Mouse (Mus musculus) heart, adult 2 months (tissue): Measurements from ENCODE around the gene Srpx2. TPM values are rescaled to one million over a fixed set of nuclear protein-coding genes. Genes with fewer than 3 reads are reported as not detected.
A peak's percentile ranks its signal among the peaks of the same experiment; 100 is the strongest.

Source experiments
- DNase-seq, 2 experiments: peaks; one replicate each; pipeline ENCODE4 v3.0.0; 2021
- H3K27ac ChIP-seq: fragments of 200-600 bp; 2 replicates; pipeline ENCODE4 v1.8.1; 2022
- H3K27me3 ChIP-seq: fragments of 200-500 bp; 2 replicates; pipeline ENCODE4 v1.6.1; 2012; ENCODE audit warnings: mild to moderate bottlenecking, low read length, inconsistent platforms, mixed read lengths; ENCODE audit not compliant: control insufficient read depth, insufficient read depth
- H3K36me3 ChIP-seq: fragments of 200-500 bp; 2 replicates; pipeline ENCODE4 v1.6.1; 2012; ENCODE audit warnings: low read length, inconsistent platforms; ENCODE audit not compliant: control insufficient read depth, insufficient read depth
- H3K4me1 ChIP-seq: fragments of 200-500 bp; 2 replicates; pipeline ENCODE4 v1.6.1; 2011; ENCODE audit warnings: low read length; ENCODE audit not compliant: control insufficient read depth, insufficient read depth
- H3K4me3 ChIP-seq: fragments of 200-600 bp; 2 replicates; pipeline ENCODE4 v1.8.1; 2022
- H3K79me2 ChIP-seq: fragments of 200-500 bp; replicated peaks from 2 replicates; pipeline ENCODE4 v1.6.1; 2012; ENCODE audit warnings: mild to moderate bottlenecking, inconsistent platforms, low read length, moderate library complexity, mixed read lengths; ENCODE audit not compliant: control insufficient read depth, insufficient read depth
- H3K9ac ChIP-seq: fragments of 200-500 bp; 2 replicates; pipeline ENCODE4 v1.6.1; 2012; ENCODE audit warnings: low read depth, mild to moderate bottlenecking, control low read depth, inconsistent platforms, low read length, mixed read lengths
- CTCF ChIP-seq: fragments of 200-600 bp; IDR thresholded peaks from 2 replicates; pipeline ENCODE4 v1.8.1; 2022; ENCODE audit warnings: antibody characterized with exemption, mild to moderate bottlenecking, moderate library complexity
- EP300 ChIP-seq: fragments of 200-500 bp; IDR thresholded peaks from 2 replicates; pipeline ENCODE4 v1.6.1; 2011; ENCODE audit warnings: low read depth, low read length, control low read depth; ENCODE audit not compliant: insufficient read depth
- POLR2A ChIP-seq: fragments of 200-500 bp; IDR thresholded peaks from 2 replicates; pipeline ENCODE4 v1.6.1; 2011; ENCODE audit warnings: mild to moderate bottlenecking, low read depth, low read length, control low read depth; ENCODE audit not compliant: insufficient read depth
- WGBS: fragments of 180-500 bp; shearing (Covaris S2); methylation state at CpG from one replicate; pipeline ENCODE4 v1.1.7; 2018; 5-methylcytosine and 5-hydroxymethylcytosine counted together
- intact Hi-C: fragments of 180-260 bp; cut with DNase I; formaldehyde crosslinking; loops from one replicate; pipeline ENCODE4 v1.15.1; 2025
- polyA plus RNA-seq: library from polyadenylated mRNA; depleted of rRNA; stranded (reverse); fragments of >200 nt; gene quantifications from 2 replicates; pipeline ENCODE4 v1.2.3, GENCODE M21; 2012
- total RNA-seq, 2 experiments: library from RNA; stranded (reverse); gene quantifications; 2 replicates each; pipeline ENCODE4 v1.2.3; 2021

The Srpx2 gene
- total and polyA plus RNA-seq, 3 experiments = 3.7 to 6.3 (median 3.7) TPM

DNA sequence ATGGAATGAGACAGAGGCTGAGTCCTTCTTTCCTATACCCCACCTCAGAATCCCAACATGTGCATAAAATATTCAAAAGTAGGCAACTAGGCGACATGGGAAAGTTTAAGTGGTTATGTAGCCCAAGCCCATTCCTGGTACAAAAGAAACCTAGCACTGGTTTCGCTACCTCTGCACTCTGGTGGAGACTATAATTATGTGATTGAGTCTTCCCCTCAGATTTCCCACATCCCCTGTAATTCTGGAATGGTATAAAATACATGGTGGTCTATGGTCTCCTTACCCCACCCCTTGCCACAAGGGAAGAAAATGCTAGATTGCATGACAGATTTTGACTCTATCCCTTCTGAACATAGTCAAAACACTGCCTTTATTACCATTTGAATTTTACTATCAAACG, 4.8 kb downstream of the Srpx2 start:
- DNase-seq = no peak
- no peaks in the 10 kb centered on the region for H3K79me2 ChIP-seq
- H3K36me3 ChIP-seq = no peaks in the 10 kb centered on the region
- H3K27ac ChIP-seq = no peak overlapping the region
- no peak overlapping the region for H3K9ac ChIP-seq
- intact Hi-C loops = no loop called here
- TF ChIP-seq EP300 (no peak), CTCF (no peak), POLR2A (no peak)
- WGBS = 79% methylated on average over 3 of the region's 3 CpGs
- peaks cover 2% of the 10 kb centered on the region for H3K4me1 ChIP-seq
- no peak overlapping the region for H3K4me3 ChIP-seq
- no peaks in the 10 kb centered on the region for H3K27me3 ChIP-seq

- H3K27me3 ChIP-seq = no peaks in the 10 kb centered on the region
- peaks cover 2% of the 10 kb centered on the region for H3K4me1 ChIP-seq
- intact Hi-C loops = no loop called here
- H3K79me2 ChIP-seq = no peaks in the 10 kb centered on the region
- no peak overlapping the region for H3K4me3 ChIP-seq
- no peaks in the 10 kb centered on the region for H3K36me3 ChIP-seq
- peak in 1 of 2 experiments; percentile 28 for DNase-seq
- H3K9ac ChIP-seq = no peak overlapping the region
- 31% methylated on average over 7 of the region's 7 CpGs for WGBS
- H3K27ac ChIP-seq = peak overlapping the region; percentile 52; the same call in 1 of the 2 replicates
- TF ChIP-seq POLR2A (no peak), CTCF (no peak), EP300 (no peak)
Observed at GRCm38 (mm10) chrX:133914219-133914618, 6.0 kb downstream of the Srpx2 start.

GRCm38 (mm10) chrX:133921187-133921586, 13.0 kb downstream of the Srpx2 start:
- Histone ChIP-seq H3K27ac (no peak overlapping the region), H3K79me2 (no peaks in the 10 kb centered on the region), H3K4me1 (no peaks in the 10 kb centered on the region), H3K9ac (no peak overlapping the region), H3K4me3 (no peak overlapping the region), H3K36me3 (no peaks in the 10 kb centered on the region), H3K27me3 (no peaks in the 10 kb centered on the region)
- no peak for TF ChIP-seq CTCF
- TF ChIP-seq POLR2A = no peak
- no peak for TF ChIP-seq EP300
- 48% methylated on average over 4 of the region's 4 CpGs for WGBS
- intact Hi-C loops = no loop called here
- no peak for DNase-seq

GRCm38 (mm10) chrX:133926760-133927159, 18.5 kb downstream of the Srpx2 start:
- WGBS = 75% methylated on average over 5 of the region's 5 CpGs
- no peak overlapping the region for H3K9ac ChIP-seq
- H3K4me1 ChIP-seq = no peaks in the 10 kb centered on the region
- no peaks in the 10 kb centered on the region for H3K79me2 ChIP-seq
- H3K27ac ChIP-seq = no peak overlapping the region
- no peaks in the 10 kb centered on the region for H3K27me3 ChIP-seq
- H3K4me3 ChIP-seq = no peak overlapping the region
- intact Hi-C loops = no loop called here
- no peak for TF ChIP-seq POLR2A
- no peak for TF ChIP-seq CTCF
- no peak for TF ChIP-seq EP300
- H3K36me3 ChIP-seq = no peaks in the 10 kb centered on the region
- DNase-seq = no peak

DNA sequence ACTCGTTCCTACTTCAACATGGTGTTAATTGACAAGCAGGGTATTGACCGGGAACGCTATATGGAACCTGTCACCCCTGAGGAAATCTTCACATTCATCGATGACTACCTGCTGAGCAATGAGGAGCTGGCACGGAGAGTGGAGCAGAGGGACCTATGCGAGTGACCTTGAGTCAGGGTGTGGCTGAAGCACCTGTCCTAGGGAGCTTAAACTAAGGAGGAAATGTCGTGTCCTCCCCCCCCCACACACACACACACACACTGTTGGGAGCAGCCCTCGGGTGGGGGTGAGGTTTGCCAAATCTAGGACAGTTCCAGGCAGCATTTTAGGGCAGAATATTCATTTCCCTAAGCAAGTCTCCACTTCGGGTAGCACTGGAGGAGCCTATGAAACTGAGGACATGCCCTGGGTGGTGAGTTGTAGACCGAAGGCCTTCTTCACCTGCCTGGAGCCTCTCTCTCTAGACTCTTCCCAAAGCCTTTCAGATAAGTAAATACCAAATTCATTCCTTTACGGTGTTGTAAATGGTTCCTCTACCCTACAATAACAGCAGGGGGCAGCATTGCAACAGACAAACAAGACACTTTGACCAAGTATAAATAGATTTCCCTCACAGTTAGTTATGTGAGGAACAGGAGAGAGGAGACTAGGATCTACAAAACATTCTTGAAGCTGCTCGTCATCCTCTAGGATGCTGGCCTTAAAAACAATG, 23.2 kb downstream of the Srpx2 start:
- DNase-seq = no peak
- H3K27me3 ChIP-seq = no peaks in the 10 kb centered on the region
- 50% methylated on average over 12 of the region's 12 CpGs for WGBS
- no peak overlapping the region for H3K9ac ChIP-seq
- no peak overlapping the region for H3K4me3 ChIP-seq
- no peak overlapping the region for H3K27ac ChIP-seq
- H3K36me3 ChIP-seq = no peaks in the 10 kb centered on the region
- TF ChIP-seq EP300 (no peak), CTCF (peak; percentile 78)
- no peaks in the 10 kb centered on the region for H3K4me1 ChIP-seq
- H3K79me2 ChIP-seq = no peaks in the 10 kb centered on the region
- intact Hi-C loops = loop anchor here (5.0 kb wide), 1 partner anchor 86 kb away; no protein-coding TSS in a partner anchor

DNA sequence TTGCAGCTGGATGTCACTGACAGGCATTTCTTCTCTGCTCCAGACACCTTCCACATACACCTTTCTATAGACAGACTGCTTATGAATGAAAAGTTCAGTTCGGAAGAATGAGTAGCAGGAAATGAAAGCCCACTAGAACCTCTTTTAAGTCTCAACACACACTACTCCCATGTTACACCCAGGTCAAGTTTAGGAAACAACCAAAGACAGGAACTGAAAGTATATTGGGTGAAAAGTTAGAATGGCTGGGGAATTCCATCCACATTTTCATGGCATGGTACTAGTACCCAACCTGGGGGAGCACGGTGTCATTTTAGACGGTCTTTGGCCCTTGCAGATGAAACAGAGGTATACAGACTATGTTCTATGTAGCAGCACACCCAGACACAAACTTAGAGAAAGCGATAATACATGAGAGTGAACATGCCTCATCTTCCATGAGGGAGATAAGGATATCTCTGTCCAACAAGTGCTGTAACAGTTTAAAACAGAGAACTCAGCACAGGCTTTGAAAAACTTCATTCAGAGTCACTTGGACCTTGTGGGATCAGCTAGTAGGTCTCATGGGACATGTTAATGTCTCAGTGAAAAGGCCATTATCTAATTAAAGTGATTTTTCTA, 28.5 kb downstream of the Srpx2 start:
- H3K27ac ChIP-seq = no peak overlapping the region
- H3K27me3 ChIP-seq = no peaks in the 10 kb centered on the region
- TF ChIP-seq EP300 (no peak), POLR2A (no peak), CTCF (no peak)
- H3K9ac ChIP-seq = no peak overlapping the region
- WGBS = 66% methylated on average over 4 of the region's 4 CpGs
- no peaks in the 10 kb centered on the region for H3K4me1 ChIP-seq
- no peaks in the 10 kb centered on the region for H3K36me3 ChIP-seq
- no peak for DNase-seq
- intact Hi-C loops = no loop called here
- no peaks in the 10 kb centered on the region for H3K79me2 ChIP-seq
- no peak overlapping the region for H3K4me3 ChIP-seq
